ENCODE assay signal across 23 mouse cellular contexts in genomic region chr9:56487651-56488050, GRCm38 (mm10).
DNase-seq lines count a peak whose midpoint lies in the region; ATAC-seq and TF ChIP-seq lines count a peak whose summit lies in the region.
"Had no signal": no experiment of that assay in that cellular context is flagged by ENCODE, and none has a peak within 500 bp of the region (broad histone marks: within the 10 kb centered on the region; RNA-seq: fewer than 3 reads in every experiment).

No protein-coding gene starts in this region.

- no peak overlapping the region for H3K9ac ChIP-seq in liver, embryonic 13.5 days
- H3K9ac ChIP-seq in liver, postnatal 0 days (replicated peaks) = no peak overlapping the region
- no peak overlapping the region for H3K9ac ChIP-seq in liver, embryonic 15.5 days
- H3K9ac ChIP-seq: embryonic facial prominence, embryonic 13.5 days; forebrain, embryonic 12.5 days; forebrain, embryonic 15.5 days; heart, embryonic 13.5 days; hindbrain, embryonic 12.5 days; hindbrain, embryonic 15.5 days had no signal

- peaks cover 16% of the 10 kb centered on the region for H3K4me1 ChIP-seq in liver, embryonic 13.5 days (replicated peaks)
- no peaks in the 10 kb centered on the region for H3K4me1 ChIP-seq in liver, postnatal 0 days (ENCODE audit: insufficient read depth)
- 0 out of 2 replicates have a peak, but pooled peaks cover 4% of the 10 kb centered on the region for H3K4me1 ChIP-seq in liver, embryonic 15.5 days (replicated peaks)
- H3K4me1 ChIP-seq: forebrain, embryonic 12.5 days; hindbrain, embryonic 12.5 days had no signal

- peak; percentile 21 for DNase-seq in heart, adult 11 months
- DNase-seq in heart, adult 8-10 months (ENCODE audit: low spot score) = no peak
- DNase-seq in liver, embryonic 13.5 days = no peak
- DNase-seq in liver, postnatal 0 days = no peak
- no peak for DNase-seq in kidney, postnatal 4 days
- DNase-seq in adrenal gland, postnatal 36 days = no peak
- DNase-seq: adrenal gland, postnatal 10 days; cerebellum, adult 11-12 months; cerebellum, adult 8-10 months; cerebellum, postnatal 10 days; cerebellum, postnatal 36 days; embryo, embryonic 11 days; gastrocnemius, postnatal 25 days had no signal

- H3K9me3 ChIP-seq in liver, embryonic 13.5 days (replicated peaks) = no peaks in the 10 kb centered on the region
- H3K9me3 ChIP-seq in liver, postnatal 0 days (ENCODE audit: low read length) = no peaks in the 10 kb centered on the region
- no peaks in the 10 kb centered on the region for H3K9me3 ChIP-seq in liver, embryonic 15.5 days (replicated peaks)
- H3K9me3 ChIP-seq: embryonic facial prominence, embryonic 10.5 days; embryonic facial prominence, embryonic 13.5 days; forebrain, embryonic 12.5 days; forebrain, embryonic 15.5 days; heart, embryonic 13.5 days; hindbrain, embryonic 12.5 days; hindbrain, embryonic 15.5 days had no signal

- H3K4me2 ChIP-seq in liver, embryonic 13.5 days = no peak overlapping the region
- H3K4me2 ChIP-seq in liver, postnatal 0 days (ENCODE audit: low read depth, low read length) = no peak overlapping the region
- no peak overlapping the region for H3K4me2 ChIP-seq in liver, embryonic 15.5 days
- H3K4me2 ChIP-seq: embryonic facial prominence, embryonic 13.5 days; forebrain, embryonic 12.5 days; forebrain, embryonic 15.5 days; heart, embryonic 13.5 days; hindbrain, embryonic 12.5 days; hindbrain, embryonic 15.5 days had no signal

- no peak overlapping the region for H3K4me3 ChIP-seq in liver, embryonic 13.5 days (replicated peaks)
- H3K4me3 ChIP-seq in liver, postnatal 0 days (ENCODE audit: low read depth, low read length) = no peak overlapping the region
- no peak overlapping the region for H3K4me3 ChIP-seq in liver, embryonic 15.5 days (replicated peaks)
- H3K4me3 ChIP-seq: embryonic facial prominence, embryonic 10.5 days; embryonic facial prominence, embryonic 13.5 days; erythroblast, embryonic 14.5 days; forebrain, embryonic 12.5 days; forebrain, embryonic 15.5 days; heart, embryonic 13.5 days; hindbrain, embryonic 12.5 days; hindbrain, embryonic 15.5 days had no signal

- no peak overlapping the region for H3K27ac ChIP-seq in liver, embryonic 13.5 days
- no peak overlapping the region for H3K27ac ChIP-seq in liver, postnatal 0 days (ENCODE audit: low read depth)
- no peak overlapping the region for H3K27ac ChIP-seq in liver, embryonic 15.5 days (replicated peaks)
- H3K27ac ChIP-seq: embryonic facial prominence, embryonic 10.5 days; embryonic facial prominence, embryonic 13.5 days; forebrain, embryonic 12.5 days; forebrain, embryonic 15.5 days; heart, embryonic 13.5 days; hindbrain, embryonic 12.5 days; hindbrain, embryonic 15.5 days had no signal

- ATAC-seq in liver, embryonic 13.5 days (ENCODE audit: low read depth) = peak; percentile 67
- no peak for ATAC-seq in liver, postnatal 0 days
- ATAC-seq in liver, embryonic 15.5 days (ENCODE audit: insufficient read depth) = peak; percentile 28; the same call in 1 of the 2 replicates
- ATAC-seq: forebrain, embryonic 15.5 days; Patski had no signal

- peaks cover 46% of the 10 kb centered on the region for H3K36me3 ChIP-seq in liver, embryonic 13.5 days
- peaks cover 29% of the 10 kb centered on the region for H3K36me3 ChIP-seq in liver, postnatal 0 days (replicated peaks; ENCODE audit: insufficient read depth, low read length)
- H3K36me3 ChIP-seq in liver, embryonic 15.5 days (replicated peaks) = peaks cover 31% of the 10 kb centered on the region

- TF ChIP-seq CTCF in liver, postnatal 0 days (IDR thresholded peaks at IDR 0.05; ENCODE audit: low read depth) = no peak

- no peak for TF ChIP-seq EP300 in liver, postnatal 0 days (IDR thresholded peaks at IDR 0.05; ENCODE audit: low read depth)

- 37% methylated on average over 3 of the region's 3 CpGs for WGBS in liver, embryonic 13.5 days (ENCODE audit: insufficient replicate concordance)
- WGBS in liver, postnatal 0 days (ENCODE audit: insufficient replicate concordance) = 55% methylated on average over 3 of the region's 3 CpGs
- WGBS in liver, embryonic 15.5 days (ENCODE audit: insufficient replicate concordance) = 43% methylated on average over 3 of the region's 3 CpGs

- no peaks in the 10 kb centered on the region for H3K27me3 ChIP-seq in liver, embryonic 13.5 days
- no peaks in the 10 kb centered on the region for H3K27me3 ChIP-seq in liver, postnatal 0 days (ENCODE audit: insufficient read depth, low read length)
- H3K27me3 ChIP-seq in liver, embryonic 15.5 days = no peaks in the 10 kb centered on the region
- H3K27me3 ChIP-seq: embryonic facial prominence, embryonic 13.5 days; forebrain, embryonic 12.5 days; forebrain, embryonic 15.5 days; heart, embryonic 13.5 days; hindbrain, embryonic 12.5 days; hindbrain, embryonic 15.5 days; Patski had no signal
